Mouse (Mus musculus) kidney, embryonic 14.5 days (tissue): ENCODE results near the gene Slc15a1. TPM values are rescaled to one million over a fixed set of nuclear protein-coding genes. Genes with fewer than 3 reads are reported as not detected.

Experiments used
- ATAC-seq: fragments of 200-750 bp; cut with Nextera tagmentation; 2 replicates; pipeline ENCODE4 v1.8.0; 2017; ENCODE audit warnings: moderate number of reproducible peaks, mild to moderate bottlenecking, moderate TSS enrichment, moderate library complexity; ENCODE audit not compliant: low FRiP score, low TSS enrichment
- H3K27ac ChIP-seq: fragments of 300-500 bp; sonication (generic); 2 replicates; pipeline ENCODE4 v1.5.1; 2014; ENCODE audit warnings: low read depth, mild to moderate bottlenecking, low read length, moderate library complexity, mixed read lengths
- H3K27me3 ChIP-seq: fragments of 300-500 bp; sonication (generic); 2 replicates; pipeline ENCODE4 v1.6.1; 2014; ENCODE audit warnings: mild to moderate bottlenecking, low read length; ENCODE audit not compliant: control insufficient read depth, insufficient read depth
- H3K36me3 ChIP-seq: fragments of 300-500 bp; sonication (generic); 2 replicates; pipeline ENCODE4 v1.6.1; 2014; ENCODE audit warnings: low read length, mixed read lengths; ENCODE audit not compliant: control insufficient read depth, insufficient read depth
- H3K4me1 ChIP-seq: fragments of 300-500 bp; sonication (generic); 2 replicates; pipeline ENCODE4 v1.6.1; 2014; ENCODE audit warnings: low read length, mixed read lengths; ENCODE audit not compliant: control insufficient read depth, insufficient read depth
- H3K4me2 ChIP-seq: fragments of 300-500 bp; sonication (generic); replicated peaks from 2 replicates; pipeline ENCODE4 v1.6.1; 2014; ENCODE audit warnings: low read depth, mild to moderate bottlenecking, low read length
- H3K4me3 ChIP-seq: fragments of 300-500 bp; sonication (generic); 2 replicates; pipeline ENCODE4 v1.5.1; 2014; ENCODE audit warnings: mild to moderate bottlenecking, low read length
- H3K9ac ChIP-seq: fragments of 300-500 bp; sonication (generic); 2 replicates; pipeline ENCODE4 v1.6.1; 2014; ENCODE audit warnings: low read depth, mild to moderate bottlenecking, low read length, moderate library complexity
- H3K9me3 ChIP-seq: fragments of 300-500 bp; sonication (generic); 2 replicates; pipeline ENCODE4 v1.6.1; 2016; ENCODE audit warnings: low read length; ENCODE audit not compliant: control insufficient read depth
- WGBS: fragments of 180-500 bp; shearing (Covaris S2); extraction: QIAGEN DNeasy Blood & Tissue Kit; methylation state at CpG from one replicate; pipeline ENCODE4 v1.1.7; 2014; 5-methylcytosine and 5-hydroxymethylcytosine counted together
- polyA plus RNA-seq: library from polyadenylated mRNA; unstranded; fragments of >200 nt; fragmentation: Nextera tagmentation; extraction: Ambion mirVana; gene quantifications from 2 replicates; pipeline ENCODE4 v1.2.1, GENCODE M21; 2014

Slc15a1 gene
- polyA plus RNA-seq, 1 experiment from 2014 or later: 0.15 TPM

DNA sequence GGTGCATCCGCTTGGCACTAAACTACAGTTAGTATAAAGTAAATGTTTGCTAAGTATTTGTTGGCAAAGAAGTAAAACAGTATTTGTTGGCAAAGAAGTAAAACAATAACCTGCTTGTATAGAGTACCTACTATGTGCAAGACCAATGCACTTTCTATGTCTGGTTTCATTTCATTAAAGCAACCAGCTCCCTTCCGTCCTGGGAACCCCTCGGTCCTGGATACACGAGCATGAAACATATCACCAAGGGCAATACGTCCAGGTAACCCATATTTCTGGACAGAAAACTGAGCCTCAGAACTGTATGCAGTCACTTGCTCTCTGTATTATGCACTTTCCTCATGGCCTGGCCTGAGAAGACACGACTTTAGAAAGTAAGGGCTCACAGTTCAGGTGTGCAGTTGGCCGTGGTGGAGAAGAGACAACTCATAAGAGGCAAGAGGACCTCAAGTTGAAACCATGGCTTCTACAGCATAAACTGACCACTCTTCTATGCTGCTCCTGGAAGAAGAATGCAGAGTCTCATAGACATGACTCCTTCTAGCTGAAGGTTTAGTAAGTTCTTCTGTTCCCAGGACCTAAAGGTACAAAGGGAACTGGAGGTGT lies 53.5 kb downstream of the Slc15a1 start:
- ATAC-seq: no peak
- H3K27me3 ChIP-seq: no peaks in the 10 kb centered on the region
- H3K9me3 ChIP-seq: peaks cover 5% of the 10 kb centered on the region; the same call in 1 of the 2 replicates
- no peak overlapping the region for H3K4me3 ChIP-seq
- no peak overlapping the region for H3K27ac ChIP-seq
- 75% methylated on average over 7 of the region's 7 CpGs for WGBS
- no peaks in the 10 kb centered on the region for H3K4me1 ChIP-seq
- H3K9ac ChIP-seq: no peak overlapping the region
- no peak overlapping the region; the same call in 1 of the 2 replicates for H3K4me2 ChIP-seq
- H3K36me3 ChIP-seq: no peaks in the 10 kb centered on the region

DNA sequence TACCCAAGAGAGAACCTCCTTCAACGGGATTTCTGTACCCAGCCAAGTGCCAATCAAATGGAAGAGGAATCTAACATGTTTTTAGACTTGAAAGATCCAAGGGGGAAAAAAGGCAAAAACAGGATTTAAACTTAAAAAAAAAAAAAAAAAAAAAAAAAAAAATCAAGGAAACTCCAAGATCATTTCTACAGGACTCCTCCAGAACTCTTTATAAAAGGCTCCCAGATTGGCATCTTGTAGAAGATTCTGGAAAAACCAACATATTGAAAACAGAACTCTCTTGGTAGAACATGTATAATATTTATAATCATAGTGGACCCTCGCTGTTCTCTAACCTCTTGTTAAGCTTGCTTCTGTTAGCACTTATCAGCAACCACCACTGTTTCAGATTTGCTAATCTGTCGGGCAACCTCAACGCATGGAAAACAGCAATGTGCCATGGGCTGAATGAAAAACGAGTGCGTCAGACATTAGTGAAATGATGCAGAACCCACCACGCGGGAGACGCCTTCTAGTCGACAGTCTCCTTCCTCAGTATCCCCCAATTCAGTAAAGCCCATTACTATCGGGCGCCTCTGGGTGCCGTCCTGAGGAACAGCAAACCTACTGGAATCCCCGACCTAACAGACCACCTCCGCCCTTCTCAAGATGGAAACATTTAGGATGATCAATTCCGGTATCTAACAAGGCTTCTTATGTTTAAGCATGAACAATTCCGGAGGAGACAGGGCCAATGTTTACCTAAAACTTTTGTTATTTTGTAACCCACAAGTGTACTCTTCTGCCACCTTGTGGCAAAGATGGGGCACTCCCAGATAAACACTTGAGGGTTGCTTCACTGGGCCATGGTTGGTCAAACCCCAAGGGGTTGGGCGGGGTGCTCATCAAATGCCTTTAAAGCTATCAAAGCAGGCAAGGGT lies 54.3 kb downstream of the Slc15a1 start:
- Histone ChIP-seq H3K27me3 (no peaks in the 10 kb centered on the region), H3K9ac (no peak overlapping the region), H3K9me3 (peaks cover 5% of the 10 kb centered on the region; the same call in 1 of the 2 replicates), H3K27ac (no peak overlapping the region), H3K4me3 (peak overlapping the region; percentile 4; the same call in 1 of the 2 replicates), H3K4me1 (no peaks in the 10 kb centered on the region), H3K36me3 (no peaks in the 10 kb centered on the region), H3K4me2 (peak overlapping the region; percentile 37)
- ATAC-seq: peak; percentile 59
- WGBS: 20% methylated on average over 18 of the region's 18 CpGs

DNA sequence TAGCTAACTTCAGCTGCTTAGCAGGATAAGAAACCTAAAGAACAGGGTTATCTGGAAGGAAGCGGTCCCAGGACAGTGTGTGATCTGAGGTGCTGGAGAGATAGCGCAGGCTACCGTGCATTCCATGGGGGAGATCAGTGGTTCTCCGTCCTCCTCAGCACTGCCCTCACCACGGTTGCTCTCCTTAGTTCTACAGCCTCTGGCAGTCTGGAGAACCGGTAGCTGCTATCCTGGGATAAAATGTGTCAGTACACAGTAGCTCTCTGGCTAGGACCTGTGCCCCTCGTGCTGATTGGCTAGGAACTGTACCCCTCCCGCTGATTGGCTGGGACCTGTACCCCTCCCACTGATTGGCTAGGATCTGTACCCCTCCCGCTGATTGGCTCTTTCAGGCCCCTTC lies 58.1 kb downstream of the Slc15a1 start:
- H3K4me3 ChIP-seq: no peak overlapping the region
- WGBS: 13% methylated on average over 9 of the region's 9 CpGs
- no peaks in the 10 kb centered on the region for H3K4me1 ChIP-seq
- H3K27ac ChIP-seq: no peak overlapping the region
- H3K9ac ChIP-seq: no peak overlapping the region
- no peaks in the 10 kb centered on the region for H3K36me3 ChIP-seq
- no peak overlapping the region; the same call in 1 of the 2 replicates for H3K4me2 ChIP-seq
- no peaks in the 10 kb centered on the region for H3K9me3 ChIP-seq
- no peaks in the 10 kb centered on the region for H3K27me3 ChIP-seq
- peak; percentile 69; the same call in 1 of the 2 replicates for ATAC-seq

DNA sequence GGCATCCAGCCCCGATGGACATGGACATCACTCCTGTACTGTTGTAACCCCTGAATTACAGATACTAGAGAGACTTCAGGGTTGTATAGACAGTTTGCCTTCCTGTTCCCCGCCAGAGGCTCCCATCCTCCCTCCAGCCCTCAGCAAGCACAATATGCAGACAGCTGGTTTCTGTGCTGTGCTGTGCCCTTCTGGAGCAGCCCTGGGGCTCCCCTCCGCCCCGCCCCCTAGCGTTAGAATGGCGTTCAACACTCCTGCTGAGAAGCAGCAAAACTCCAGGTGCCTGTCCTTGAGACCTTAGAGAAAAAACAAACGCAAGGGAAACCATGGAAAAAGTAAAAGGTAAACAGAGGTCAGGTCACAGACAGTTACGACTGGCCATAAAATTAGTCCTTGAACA lies 59.9 kb downstream of the Slc15a1 start:
- no peaks in the 10 kb centered on the region for H3K27me3 ChIP-seq
- no peak overlapping the region for H3K9ac ChIP-seq
- no peak overlapping the region for H3K27ac ChIP-seq
- WGBS: 17% methylated on average over 8 of the region's 8 CpGs
- no peak overlapping the region for H3K4me3 ChIP-seq
- no peaks in the 10 kb centered on the region for H3K36me3 ChIP-seq
- ATAC-seq: peak; percentile 74; the same call in 1 of the 2 replicates
- H3K4me2 ChIP-seq: no peak overlapping the region
- no peaks in the 10 kb centered on the region for H3K4me1 ChIP-seq
- H3K9me3 ChIP-seq: no peaks in the 10 kb centered on the region

DNA sequence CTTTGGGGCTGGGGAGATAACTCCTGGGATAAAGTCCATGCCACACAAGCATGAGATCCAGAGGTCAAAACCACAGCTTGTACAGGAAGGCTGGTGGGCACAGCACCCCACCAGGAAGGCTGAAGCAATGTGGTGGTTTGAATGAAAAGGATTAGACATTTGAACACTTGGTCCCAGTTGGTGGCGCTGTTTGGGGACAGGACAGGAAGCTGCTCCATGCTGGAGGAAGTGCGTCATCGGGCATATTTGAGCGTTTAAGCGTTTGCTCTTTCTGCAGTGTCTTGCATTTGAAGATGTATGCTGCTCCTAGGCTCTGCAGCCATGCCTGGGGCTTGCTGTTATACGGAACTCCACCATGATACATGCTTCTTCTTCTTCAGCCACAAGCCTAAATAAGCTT lies 64.2 kb downstream of the Slc15a1 start:
- Histone ChIP-seq H3K9ac (no peak overlapping the region), H3K9me3 (no peaks in the 10 kb centered on the region), H3K4me1 (no peaks in the 10 kb centered on the region), H3K27me3 (no peaks in the 10 kb centered on the region), H3K4me3 (no peak overlapping the region), H3K4me2 (no peak overlapping the region), H3K36me3 (no peaks in the 10 kb centered on the region), H3K27ac (no peak overlapping the region)
- ATAC-seq: no peak
- WGBS: 92% methylated on average over 6 of the region's 6 CpGs

DNA sequence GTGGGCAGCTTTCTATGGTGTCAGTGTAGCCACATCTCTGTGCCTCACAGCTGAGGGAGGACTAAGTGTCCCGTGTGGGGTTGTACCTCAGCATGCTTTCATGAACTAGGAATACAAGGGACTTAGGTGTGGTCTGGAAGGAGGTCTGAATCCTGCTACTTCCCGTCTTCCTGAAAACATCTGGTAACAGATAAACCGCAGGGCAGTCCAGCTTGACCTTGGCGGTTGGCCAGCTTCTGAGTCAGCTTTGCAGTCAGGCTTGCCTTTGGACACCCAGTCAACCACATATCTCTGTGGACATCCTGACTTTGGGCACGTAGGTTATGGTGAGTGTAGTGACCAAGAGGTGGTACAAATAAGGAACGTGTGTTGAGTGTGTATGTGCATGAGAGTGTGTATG lies 68.0 kb downstream of the Slc15a1 start:
- 69% methylated on average over 6 of the region's 6 CpGs for WGBS
- H3K9me3 ChIP-seq: no peaks in the 10 kb centered on the region
- no peak for ATAC-seq
- H3K27ac ChIP-seq: no peak overlapping the region
- H3K4me3 ChIP-seq: no peak overlapping the region
- H3K4me1 ChIP-seq: no peaks in the 10 kb centered on the region
- no peaks in the 10 kb centered on the region for H3K27me3 ChIP-seq
- H3K9ac ChIP-seq: no peak overlapping the region
- no peaks in the 10 kb centered on the region for H3K36me3 ChIP-seq
- no peak overlapping the region for H3K4me2 ChIP-seq

DNA sequence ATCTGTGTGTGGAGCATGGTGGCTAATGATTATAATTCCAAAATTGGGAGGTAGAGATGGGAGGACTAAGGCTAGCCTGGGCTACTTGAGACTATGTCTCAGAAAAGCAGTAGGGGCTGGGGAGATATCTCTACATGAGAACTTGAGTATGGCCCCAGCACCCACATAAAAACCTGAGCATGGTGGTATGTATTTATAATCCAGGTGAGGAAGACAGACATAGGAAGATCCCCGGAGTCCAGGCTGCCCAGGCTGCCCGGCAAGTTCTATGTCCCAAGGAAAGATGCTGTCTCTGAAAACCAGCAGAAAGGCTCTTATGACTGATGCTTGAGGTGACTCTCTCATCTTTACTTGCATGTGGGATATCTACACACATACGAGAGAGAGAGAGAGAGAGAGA lies 68.6 kb downstream of the Slc15a1 start:
- Histone ChIP-seq H3K36me3 (no peaks in the 10 kb centered on the region), H3K4me1 (no peaks in the 10 kb centered on the region), H3K4me3 (no peak overlapping the region), H3K9ac (no peak overlapping the region), H3K4me2 (no peak overlapping the region), H3K27me3 (no peaks in the 10 kb centered on the region), H3K9me3 (no peaks in the 10 kb centered on the region), H3K27ac (no peak overlapping the region)
- WGBS: 93% methylated on average over 3 of the region's 3 CpGs
- no peak for ATAC-seq

DNA sequence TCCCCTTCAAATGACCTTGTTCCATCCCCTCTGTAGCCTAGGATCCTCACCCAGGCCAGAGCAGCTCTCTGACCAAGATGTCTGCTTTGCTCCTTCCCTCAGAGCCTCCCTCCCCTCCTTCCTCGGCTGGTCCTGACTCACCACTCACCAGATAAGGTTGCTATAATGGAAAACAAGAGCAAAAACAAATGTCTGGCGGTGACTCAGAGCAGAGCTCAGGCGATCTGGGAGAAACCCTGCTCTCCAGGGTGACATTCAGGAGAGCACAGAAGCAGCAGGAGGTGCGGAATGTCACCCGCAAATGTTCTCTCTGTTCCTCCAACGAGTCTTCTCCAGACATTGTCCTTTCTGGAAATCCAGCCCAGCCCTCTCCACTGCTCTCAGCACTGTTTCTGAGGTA lies 69.3 kb downstream of the Slc15a1 start:
- Histone ChIP-seq H3K4me1 (no peaks in the 10 kb centered on the region), H3K9me3 (no peaks in the 10 kb centered on the region), H3K9ac (no peak overlapping the region), H3K27me3 (no peaks in the 10 kb centered on the region), H3K4me3 (no peak overlapping the region), H3K27ac (no peak overlapping the region), H3K4me2 (no peak overlapping the region), H3K36me3 (no peaks in the 10 kb centered on the region)
- WGBS: 40% methylated on average over 6 of the region's 6 CpGs
- ATAC-seq: 0 out of 2 replicates have a peak, but pooled peaks have one; percentile 28

DNA sequence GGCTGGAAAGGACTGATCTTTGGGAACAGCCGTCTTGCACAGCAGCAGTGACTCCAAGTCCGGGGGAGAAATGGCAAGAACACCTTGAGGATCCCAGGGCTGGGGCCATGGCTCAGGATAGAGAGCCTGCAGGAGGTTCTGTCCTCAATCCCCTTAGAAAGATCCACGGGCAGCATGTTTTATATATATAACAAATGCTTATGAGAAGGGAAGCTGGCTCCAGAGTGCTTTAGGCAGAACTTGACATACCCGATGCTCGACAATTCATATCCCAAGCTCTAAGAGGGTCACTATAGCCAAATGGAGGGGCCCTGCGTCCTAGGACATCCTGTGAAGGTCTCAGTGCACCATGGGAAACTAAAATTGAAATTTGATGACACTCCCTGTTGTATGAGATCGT lies 73.8 kb downstream of the Slc15a1 start:
- H3K9me3 ChIP-seq: peaks cover 5% of the 10 kb centered on the region
- H3K9ac ChIP-seq: no peak overlapping the region
- H3K27ac ChIP-seq: no peak overlapping the region
- H3K36me3 ChIP-seq: no peaks in the 10 kb centered on the region
- WGBS: 88% methylated on average over 7 of the region's 7 CpGs
- H3K4me3 ChIP-seq: no peak overlapping the region
- H3K4me2 ChIP-seq: no peak overlapping the region
- no peaks in the 10 kb centered on the region for H3K27me3 ChIP-seq
- ATAC-seq: no peak
- H3K4me1 ChIP-seq: no peaks in the 10 kb centered on the region
